Mouse (Mus musculus): Measurements from ENCODE around the gene AC124108.1.

The AC124108.1 gene

GRCm38 (mm10) chr1:132164780-132165518, 26.3 kb upstream of the AC124108.1 start:
- DNase-seq (ENCODE audit: extremely low spot score, low spot score): no peak

GRCm38 (mm10) chr1:132165859-132166258, 25.4 kb upstream of the AC124108.1 start:
- DNase-seq (ENCODE audit: extremely low spot score, low spot score): no peak

GRCm38 (mm10) chr1:132168115-132168767, 23.0 kb upstream of the AC124108.1 start:
- no peak for DNase-seq (ENCODE audit: extremely low spot score, low spot score)

- DNase-seq (ENCODE audit: extremely low spot score, low spot score): no peak
Observed at GRCm38 (mm10) chr1:132170698-132171097, 20.6 kb upstream of the AC124108.1 start.

- no peak for DNase-seq (ENCODE audit: extremely low spot score, low spot score)
Observed at GRCm38 (mm10) chr1:132171619-132172018, 19.6 kb upstream of the AC124108.1 start.

GRCm38 (mm10) chr1:132186303-132186702, 5.0 kb upstream of the AC124108.1 start:
- DNase-seq (ENCODE audit: extremely low spot score, low spot score): no peak

GRCm38 (mm10) chr1:132188442-132189066, 2.7 kb upstream of the AC124108.1 start:
- peak; percentile 21 for DNase-seq (ENCODE audit: extremely low spot score, low spot score)

- no peak for DNase-seq (ENCODE audit: extremely low spot score, low spot score)
Observed at GRCm38 (mm10) chr1:132189231-132189630, 2.0 kb upstream of the AC124108.1 start.

- DNase-seq (ENCODE audit: extremely low spot score, low spot score): peak; percentile 81
Observed at GRCm38 (mm10) chr1:132190040-132190513, 1.2 kb upstream of the AC124108.1 start.

GRCm38 (mm10) chr1:132190621-132191092, 600 bp upstream of the AC124108.1 start:
- peak; percentile 74 for DNase-seq (ENCODE audit: extremely low spot score, low spot score)

GRCm38 (mm10) chr1:132191786-132192680, 776 bp downstream of the AC124108.1 start:
- peak; percentile 60 for DNase-seq (ENCODE audit: extremely low spot score, low spot score)

- no peak for DNase-seq (ENCODE audit: extremely low spot score, low spot score)
Observed at GRCm38 (mm10) chr1:132193806-132194205, 2.5 kb downstream of the AC124108.1 start.

GRCm38 (mm10) chr1:132194624-132195023, 3.4 kb downstream of the AC124108.1 start:
- no peak for DNase-seq (ENCODE audit: extremely low spot score, low spot score)

GRCm38 (mm10) chr1:132195100-132195499, 3.8 kb downstream of the AC124108.1 start:
- peak; percentile 13 for DNase-seq (ENCODE audit: extremely low spot score, low spot score)

- peak; percentile 17 for DNase-seq (ENCODE audit: extremely low spot score, low spot score)
Observed at GRCm38 (mm10) chr1:132195681-132196080, 4.4 kb downstream of the AC124108.1 start.

GRCm38 (mm10) chr1:132196337-132196736, 5.1 kb downstream of the AC124108.1 start:
- peak; percentile 11 for DNase-seq (ENCODE audit: extremely low spot score, low spot score)

GRCm38 (mm10) chr1:132197666-132198065, 6.4 kb downstream of the AC124108.1 start:
- DNase-seq (ENCODE audit: extremely low spot score, low spot score): peak; percentile 21

GRCm38 (mm10) chr1:132198401-132199071, 7.3 kb downstream of the AC124108.1 start:
- DNase-seq (ENCODE audit: extremely low spot score, low spot score): peak; percentile 12

- no peak for DNase-seq (ENCODE audit: extremely low spot score, low spot score)
Observed at GRCm38 (mm10) chr1:132199244-132199643, 8.0 kb downstream of the AC124108.1 start.

- DNase-seq (ENCODE audit: extremely low spot score, low spot score): peak; percentile 13
Observed at GRCm38 (mm10) chr1:132199934-132200333, 8.7 kb downstream of the AC124108.1 start.
